Mouse (Mus musculus) cerebellum, adult 11-12 months (tissue): Measurements from ENCODE around the gene Col16a1.

Experiments
- DNase-seq: peaks from one replicate; pipeline ENCODE4 v3.0.0; 2022

The Col16a1 gene

DNA sequence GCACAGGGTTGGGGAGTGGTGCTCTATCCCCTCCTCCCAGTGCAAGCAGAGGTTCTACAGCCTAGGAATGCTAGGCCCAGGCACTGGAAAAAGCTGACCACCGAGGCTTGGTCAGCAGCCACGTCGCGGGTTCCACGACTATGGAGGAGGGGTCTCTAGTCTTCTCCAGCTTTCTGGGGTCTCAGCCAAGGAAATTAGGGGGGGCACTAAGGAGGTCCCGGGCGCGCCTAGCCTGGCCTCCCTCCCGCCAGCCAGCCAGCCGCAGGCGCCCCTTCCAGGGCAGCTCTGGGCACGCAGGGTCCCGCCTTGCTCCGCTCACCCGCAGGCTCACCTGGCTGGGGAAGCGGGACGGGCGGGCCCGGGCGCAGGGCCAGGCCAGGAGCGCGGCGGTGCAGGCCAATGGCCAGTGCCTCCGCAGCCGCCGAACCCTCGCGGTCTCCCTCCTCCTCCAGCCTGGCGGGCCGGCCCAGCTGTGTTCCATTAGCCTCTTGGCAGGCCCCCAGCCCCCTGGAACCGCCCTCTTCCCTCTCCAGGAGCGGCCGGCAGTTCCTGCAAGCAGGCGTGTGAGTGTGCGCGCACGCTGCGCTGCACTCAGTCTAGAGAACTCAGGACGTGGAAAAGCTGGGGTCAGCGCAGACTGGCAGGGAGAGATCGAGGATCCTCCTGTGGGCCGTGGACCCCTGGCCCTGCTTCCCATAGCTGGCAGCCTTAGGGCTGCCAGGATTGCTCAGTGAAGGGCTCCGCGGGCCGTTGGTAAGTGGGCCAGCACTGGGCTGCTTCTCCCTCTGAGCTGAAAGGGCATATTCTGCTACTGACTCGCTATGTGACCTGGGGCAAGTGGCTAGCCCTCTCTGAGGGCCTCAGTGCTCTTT lies at the start of gene Col16a1:
Gene Col16a1 (plus strand): TSS at position 510 of the 872 bp plus-strand sequence.
- peak; percentile 51 for DNase-seq

DNA sequence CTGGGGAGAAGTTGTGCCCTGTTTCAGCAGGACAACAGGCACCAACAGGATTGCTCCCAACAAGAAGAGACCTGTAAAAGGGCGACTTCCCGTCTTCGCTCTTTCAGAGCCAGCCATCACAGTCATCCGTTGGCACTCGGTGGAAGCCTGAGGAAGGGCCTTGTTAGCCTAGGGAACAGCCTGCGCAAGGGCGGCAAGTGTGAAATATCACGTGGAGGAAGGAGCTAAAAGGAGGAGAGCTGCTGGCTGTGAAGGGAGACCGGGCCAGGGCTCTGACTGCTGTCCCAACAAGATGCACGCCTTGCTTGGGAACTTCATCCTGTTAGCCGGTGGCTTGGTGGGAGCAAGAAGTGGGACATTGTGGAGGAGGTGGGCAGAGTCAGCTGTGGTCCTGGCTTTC lies 49.5 kb upstream of the Col16a1 start:
- DNase-seq = no peak

DNA sequence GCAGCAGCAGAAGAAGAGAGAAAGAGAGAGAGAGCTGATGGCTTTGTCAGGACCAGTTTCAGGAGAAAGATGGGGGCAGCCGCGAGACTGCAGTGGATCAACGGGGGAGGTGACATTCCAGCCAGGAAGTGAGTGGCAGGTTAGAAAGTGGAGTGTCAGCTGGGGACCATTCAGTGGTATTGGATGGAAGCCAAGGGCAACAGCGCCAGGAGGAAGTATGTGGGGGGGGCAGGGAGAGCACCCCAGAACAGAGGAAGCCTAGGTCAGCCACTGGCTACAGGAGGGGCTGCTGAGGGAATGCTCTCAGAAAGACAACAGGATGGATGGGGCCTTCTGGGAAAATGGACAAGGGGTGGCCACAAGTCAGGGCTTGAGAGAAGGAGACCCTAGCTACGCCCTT lies 45.9 kb upstream of the Col16a1 start:
- DNase-seq = no peak

DNA sequence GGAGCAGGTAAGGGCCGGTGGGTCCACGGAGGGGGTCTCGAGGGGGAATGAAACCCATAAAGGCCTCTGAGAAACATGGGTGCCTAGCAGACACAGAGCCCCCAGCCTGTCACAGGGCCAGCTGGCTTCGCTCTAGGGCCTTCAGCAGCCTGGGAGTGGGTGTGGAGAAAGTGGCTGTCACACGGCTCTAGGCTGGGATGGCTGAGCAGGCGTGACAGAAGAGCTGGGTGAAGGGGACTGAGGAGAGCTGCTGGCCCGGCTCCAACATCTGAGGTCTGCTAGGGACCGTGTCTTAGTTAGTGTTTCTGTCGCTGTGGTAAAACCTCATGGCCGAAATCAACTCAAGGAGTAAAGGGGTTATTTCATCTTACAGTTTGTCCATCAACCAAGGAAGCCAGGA lies 45.5 kb upstream of the Col16a1 start:
- DNase-seq = peak; percentile 24

DNA sequence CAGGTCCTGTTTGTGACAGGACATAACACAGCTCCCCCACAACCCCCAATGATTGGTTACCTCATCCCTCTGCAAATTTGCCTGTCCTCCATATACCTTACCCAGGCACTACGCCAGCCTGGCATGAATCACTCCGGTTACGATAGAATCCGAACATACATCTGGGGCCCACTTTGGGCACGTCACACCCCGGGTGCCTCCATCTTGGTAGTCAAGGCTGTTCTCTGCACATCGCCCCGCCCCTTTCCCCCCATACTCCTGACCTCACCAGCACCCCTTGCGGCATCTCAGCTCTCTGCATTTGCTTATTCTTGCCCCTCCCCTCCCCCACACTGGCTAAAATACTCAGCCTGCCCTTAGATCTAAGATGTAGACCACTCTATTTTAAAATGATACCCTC lies 42.0 kb upstream of the Col16a1 start:
- no peak for DNase-seq

DNA sequence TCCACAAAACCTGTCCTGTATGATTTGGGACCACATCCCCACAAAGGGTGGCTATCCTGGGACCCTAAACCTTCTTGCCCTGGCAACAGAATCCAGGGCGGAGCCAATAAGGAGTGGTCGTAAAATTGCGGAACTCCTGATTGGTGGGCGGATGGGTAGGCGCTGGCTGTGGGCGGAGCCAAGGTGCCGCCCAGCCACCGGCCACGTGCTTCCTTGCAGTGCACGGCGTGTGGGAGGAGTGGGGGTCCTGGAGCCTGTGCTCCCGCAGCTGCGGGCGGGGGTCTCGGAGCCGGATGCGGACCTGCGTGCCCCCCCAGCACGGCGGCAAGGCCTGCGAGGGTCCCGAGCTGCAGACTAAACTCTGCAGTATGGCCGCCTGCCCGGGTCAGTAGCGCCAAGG lies 41.1 kb upstream of the Col16a1 start:
- no peak for DNase-seq

DNA sequence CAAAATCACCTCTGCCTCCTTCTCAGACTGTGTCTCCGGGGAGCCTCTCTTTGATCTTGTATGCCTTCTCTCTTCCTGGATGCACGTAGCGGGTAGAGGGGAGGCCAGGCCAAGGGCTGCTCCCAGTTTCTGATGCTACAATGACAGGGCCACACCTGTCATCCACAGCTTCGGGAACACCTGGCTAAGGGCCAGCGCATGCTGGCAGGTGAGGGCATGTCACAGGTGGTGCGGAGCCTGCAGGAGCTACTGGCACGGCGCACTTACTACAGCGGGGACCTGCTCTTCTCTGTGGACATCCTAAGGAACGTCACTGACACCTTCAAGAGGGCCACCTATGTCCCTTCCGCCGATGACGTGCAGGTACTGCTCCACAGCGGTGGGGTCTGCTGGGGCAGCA lies 38.6 kb upstream of the Col16a1 start:
- DNase-seq = peak; percentile 58

DNA sequence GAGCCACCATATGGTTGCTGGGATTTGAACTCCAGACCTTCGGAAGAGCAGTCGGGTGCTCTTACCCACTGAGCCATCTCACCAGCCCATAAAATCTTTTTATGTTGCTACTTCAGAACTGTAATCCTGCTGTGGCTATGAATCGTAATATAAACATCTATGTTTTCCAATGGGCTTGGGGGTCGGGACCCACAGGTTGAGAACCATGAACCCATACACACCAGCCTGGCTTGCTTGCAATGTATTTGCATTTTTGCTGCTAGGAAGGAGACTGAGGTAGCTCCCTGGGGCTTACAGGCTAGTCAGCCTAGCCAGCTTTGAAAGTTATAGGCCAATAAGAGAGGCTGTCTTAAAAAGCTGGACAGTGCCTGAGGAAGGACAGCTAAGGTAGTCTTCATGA lies 36.9 kb upstream of the Col16a1 start:
- DNase-seq = no peak

DNA sequence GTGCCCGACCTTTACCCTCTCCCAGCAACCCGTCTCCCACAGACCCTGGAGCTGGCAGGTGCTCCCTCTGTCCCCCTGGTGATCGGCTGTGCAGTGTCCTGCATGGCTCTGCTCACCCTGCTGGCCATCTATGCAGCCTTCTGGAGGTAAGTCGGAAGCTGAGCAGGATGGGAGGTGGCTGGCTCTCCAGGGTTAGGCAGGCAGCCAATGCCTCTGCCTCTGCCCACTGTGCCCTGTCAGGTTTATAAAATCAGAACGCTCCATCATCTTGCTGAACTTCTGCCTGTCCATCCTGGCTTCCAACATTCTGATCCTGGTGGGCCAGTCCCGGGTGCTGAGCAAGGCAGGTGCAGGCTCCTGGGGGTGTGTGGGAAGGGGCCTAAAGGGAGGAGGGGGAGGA lies 35.4 kb upstream of the Col16a1 start:
- no peak for DNase-seq

DNA sequence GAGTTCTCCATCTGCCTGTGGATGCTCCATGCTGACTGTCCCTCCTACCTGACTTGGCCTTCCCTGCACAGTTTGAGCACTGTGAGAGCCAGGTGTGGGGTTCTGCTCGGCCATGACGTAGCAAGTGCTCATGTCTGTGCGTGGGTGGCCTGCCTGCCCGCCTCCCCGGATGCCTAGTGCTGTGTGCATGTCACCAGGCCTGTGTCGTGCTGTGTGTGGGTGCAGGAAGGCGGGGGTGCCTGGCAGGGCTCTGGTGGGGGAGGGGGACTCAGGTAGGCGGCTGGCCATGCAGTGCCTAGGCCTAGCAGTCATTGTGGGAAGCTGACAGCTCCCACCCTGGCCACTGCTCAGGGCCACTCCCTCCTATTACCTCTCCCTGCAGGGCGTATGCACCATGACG lies 34.5 kb upstream of the Col16a1 start:
- DNase-seq = no peak

DNA sequence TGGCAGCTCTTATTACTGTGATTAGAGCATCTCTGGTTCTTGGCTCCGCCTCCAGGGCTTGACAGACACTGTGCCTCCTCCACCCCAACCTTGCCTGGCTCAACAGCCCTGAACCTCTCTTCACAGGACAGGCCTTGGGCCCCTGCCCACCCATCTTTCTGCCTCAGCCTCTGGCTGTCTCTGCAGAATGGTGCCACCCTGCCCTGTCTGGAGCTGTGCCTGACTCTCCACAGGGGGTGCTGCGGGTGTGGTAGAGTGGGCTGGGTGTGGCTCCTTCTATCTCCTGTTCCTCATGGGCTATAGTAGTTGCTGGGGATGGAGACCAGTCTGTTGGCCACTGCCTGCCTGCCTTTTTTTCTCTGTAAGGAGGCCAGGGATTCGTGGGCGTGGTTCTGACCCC lies 31.6 kb upstream of the Col16a1 start:
- DNase-seq = no peak

DNA sequence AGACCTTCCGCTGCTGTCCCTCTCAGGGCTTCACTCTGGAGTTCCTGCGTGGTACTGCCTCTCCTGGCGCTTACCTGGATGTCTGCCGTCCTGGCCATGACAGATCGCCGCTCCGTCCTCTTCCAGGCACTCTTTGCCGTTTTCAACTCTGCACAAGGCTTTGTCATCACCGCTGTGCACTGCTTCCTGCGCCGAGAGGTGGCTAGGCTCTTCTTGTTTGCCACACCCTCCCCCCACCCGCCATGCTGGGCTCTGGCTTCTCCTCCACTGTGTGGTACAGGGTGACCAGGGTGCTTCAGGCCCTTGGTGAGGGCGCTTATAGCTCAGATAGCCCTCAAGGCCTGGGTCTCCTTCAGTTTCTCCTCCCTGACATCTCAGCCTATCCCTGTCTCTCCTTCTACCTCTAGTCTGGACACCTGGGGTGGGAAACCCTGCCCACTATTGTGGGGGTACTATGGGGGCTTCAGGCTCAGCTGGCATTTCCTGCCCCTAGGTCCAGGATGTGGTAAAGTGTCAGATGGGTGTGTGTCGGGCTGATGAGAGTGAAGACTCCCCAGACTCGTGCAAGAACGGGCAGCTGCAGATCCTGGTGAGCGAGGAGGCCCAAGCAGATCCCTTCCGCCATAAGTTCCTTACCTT lies 30.5 kb upstream of the Col16a1 start:
- no peak for DNase-seq

DNA sequence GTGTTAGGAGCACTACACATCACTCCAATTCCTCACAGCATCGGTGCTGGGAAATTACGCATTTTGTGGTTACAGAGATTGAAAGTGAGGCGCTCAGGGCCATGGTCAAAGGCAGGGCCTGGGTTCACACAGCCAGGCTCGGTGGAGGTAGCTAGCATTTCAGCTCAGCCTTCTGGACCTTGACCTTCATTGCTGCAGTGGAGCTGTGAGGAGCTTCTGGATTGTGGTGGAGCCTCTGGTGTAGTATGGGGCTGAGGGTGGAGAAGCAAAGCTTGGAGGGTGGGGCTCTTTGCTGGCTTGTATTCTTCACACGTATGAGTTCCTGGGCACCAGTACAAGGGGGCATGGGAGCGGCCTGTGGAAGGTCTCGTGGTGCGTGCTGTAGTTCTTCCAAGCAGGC lies 24.7 kb upstream of the Col16a1 start:
- DNase-seq = no peak

DNA sequence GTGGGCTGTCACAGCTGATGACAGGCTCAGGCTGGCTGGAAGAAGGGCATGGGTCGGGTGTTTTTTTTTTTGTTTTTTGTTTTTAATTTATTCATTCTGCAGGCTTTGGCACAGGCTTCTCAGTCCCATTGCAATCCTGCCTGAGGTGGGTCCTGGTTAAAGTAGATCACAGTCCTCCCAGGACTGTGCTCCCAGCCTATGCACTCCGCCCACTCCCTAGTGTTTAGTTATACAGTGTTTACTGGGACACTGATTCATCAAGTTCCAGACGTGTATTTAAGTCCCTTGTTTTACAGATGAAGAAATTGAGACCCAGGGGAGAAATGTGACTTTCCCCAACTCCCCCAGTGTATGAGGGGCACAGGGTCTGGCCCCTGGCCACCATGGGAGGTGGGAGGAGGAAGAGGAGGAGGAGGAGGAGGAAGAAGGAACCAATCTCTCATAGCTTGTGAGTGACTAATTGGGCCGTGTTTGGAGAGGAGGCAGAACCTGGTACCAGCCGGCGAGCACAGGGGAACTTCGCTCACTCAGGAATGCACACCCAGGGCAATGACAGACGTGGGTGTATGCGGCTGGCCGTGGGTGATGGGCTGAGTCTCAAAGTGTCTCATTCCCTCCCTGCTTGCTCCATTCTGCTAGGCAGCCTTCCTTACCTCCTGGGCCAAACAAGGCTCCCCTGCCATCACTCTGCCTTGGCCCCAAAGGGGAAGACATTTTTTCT lies 24.0 kb upstream of the Col16a1 start:
- DNase-seq = no peak

DNA sequence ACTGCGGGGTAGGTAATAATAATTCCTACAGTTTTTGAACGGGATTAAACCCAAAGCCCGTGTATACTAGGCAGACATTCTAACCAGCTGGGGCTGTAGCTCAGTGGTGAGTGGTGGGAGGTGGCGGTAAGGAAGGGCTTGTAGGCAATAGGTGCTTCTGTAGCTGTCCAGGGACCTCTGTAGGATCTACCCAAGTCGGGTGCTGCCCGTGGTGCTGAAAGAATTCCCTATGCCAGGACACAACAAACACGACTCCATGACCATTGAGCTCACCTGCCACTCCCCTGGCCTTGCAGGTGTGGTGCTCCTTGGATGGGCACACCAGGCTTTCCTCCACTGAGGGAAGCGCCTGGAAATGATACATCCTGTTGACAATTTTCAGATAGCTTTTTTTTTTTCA lies 22.1 kb upstream of the Col16a1 start:
- no peak for DNase-seq

DNA sequence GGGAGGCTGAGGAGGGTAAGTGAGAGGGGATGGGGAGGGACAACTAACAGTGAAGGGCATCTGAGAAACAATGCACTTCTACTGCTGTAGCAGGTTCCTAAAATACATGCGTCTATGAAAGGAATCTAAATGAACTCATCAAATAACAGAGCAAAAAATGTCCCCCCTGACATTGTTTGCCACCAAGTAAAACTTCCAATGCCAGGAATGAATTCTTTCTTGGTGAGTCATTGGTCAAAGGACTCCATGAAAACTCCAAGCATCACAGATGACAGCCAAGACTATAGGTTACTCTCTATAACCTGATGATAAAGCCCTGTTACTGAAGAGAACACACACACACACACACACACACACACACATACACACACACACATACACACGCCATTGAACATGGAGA lies 16.5 kb upstream of the Col16a1 start:
- no peak for DNase-seq

DNA sequence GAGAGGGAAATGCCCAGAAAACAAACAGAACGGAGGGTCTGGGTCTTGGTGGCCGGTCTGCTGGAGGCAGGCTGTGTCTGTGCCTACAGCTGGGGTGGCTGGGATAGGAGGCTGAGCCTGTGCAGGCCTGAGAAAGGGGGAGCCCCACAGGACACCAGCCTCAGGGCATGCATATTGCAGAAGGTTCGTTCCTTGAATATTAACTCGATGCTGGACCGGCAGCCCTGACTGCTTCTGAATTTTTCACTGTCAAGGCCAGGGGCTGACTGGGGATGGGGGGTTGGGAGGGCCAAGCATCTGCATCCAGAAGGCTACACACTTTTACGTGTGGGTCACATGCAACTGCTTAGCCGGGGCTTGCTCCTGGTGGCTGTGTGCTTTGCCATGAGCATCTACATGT lies 14.1 kb upstream of the Col16a1 start:
- no peak for DNase-seq

DNA sequence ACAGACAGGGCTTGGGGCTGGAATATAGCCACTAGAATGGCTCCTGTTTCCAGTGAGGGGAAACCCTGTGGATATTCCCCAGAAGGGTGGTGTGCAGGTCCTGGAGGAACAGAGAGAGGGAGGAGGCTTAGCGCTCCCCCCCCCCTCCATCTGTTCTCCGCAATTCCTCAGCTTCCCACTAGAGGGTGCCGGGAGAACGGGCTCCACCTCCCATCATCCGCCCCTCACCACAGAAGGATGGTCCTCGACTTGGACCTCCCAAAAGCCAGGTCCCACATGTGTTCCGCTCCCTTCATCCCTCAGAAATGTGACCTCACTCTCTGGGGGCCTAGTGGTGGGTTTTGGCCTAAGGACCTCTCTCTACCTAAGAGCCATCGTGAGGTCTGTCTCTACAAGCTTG lies 11.5 kb upstream of the Col16a1 start:
- DNase-seq = no peak

DNA sequence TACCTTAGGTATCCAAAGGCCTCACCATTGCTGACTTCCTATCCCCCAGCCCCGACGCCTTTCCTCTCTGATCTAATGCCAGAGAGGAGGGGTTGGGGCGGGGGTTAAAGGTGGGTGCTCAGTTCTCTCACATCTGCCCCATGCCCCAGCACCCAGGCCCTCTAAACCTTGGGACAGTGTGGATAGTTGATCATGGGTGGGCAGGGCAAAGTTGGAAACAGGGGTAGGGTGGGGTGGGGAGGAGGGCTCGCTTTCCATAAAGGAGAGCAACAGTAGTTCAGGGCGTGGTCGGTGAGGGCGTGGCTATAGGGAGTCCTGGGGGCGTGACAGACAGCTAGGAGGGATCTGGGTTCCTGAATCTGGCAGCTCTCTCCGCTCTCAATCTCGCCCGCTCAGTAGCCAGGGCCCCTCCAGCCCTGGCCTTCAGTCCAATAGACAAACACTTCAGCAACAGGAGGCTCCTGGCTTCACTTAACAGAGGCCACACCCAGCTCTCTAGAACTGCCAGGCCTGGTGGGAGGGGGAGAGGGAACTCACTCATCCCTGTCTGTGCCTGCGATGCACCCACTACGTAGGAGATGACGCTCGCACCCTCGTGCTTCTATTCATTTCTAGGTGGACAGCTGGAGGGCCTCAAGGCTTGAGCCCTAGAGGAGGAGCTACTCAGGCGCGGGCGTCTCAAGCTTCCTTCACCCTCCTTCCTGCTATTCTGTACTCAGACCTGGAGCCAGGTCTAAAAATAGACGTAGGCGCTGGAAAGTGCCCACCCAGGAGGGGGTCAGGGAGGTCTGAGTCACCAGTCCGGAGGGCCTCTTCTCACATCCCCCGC lies 10.9 kb upstream of the Col16a1 start:
- DNase-seq = peak; percentile 41

DNA sequence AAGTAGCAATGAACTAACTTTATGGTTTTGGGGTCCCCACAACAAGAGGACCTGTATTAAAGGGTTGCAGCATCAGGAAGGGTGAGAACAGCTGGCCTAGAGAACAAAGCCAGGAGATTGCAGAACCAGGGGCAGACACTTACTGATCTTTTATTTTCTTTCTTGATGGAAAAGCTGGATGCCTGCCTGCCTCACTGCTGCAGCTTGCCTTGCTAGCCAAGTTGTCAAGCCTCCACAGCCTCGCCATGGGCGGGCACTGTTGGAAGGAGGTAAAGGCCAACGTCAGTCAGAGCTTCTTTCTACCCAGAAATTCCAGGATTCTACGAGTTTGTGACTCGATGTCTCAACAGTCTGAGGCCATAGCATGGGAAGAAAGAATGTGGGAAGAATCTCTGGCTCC lies 8.3 kb upstream of the Col16a1 start:
- DNase-seq = no peak

DNA sequence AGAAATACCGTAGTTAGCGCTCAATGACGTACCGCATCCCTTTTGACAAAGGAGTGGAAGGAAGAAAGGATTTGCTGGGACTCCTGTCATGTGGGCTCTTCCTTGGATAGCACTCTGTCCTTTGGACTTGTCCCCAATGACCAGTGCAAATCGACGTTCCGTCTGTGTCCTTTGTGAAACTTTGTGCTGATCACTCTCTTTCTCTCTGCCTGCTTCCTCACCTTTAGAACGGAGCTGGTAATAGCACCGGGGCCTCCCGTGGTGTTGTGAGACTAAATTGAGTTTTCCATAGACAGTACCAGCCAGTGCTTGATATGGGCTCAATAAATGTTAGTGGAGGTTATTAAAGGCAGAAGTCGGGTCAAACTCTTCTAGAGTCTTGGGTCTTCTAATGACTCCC lies 6.6 kb upstream of the Col16a1 start:
- no peak for DNase-seq

DNA sequence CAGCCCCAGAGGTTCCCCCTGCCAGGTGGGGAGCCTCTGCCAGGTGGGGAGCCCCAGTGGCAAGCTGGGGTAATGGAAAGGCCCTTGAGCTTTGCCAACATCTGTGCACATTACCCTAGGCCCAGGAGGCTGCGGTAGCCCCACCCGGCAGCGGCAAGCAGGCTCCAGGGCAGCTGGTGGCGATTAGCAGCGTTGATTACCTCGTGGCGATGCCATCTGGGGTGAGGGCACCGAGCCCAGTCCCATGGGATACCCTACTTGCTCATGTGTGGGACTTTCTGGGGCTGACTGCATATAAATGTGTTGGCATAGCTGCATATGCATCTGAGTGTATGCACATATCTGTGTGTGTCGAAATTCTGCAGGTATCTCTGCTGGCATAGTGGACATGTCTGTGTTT lies 3.4 kb upstream of the Col16a1 start:
- DNase-seq = no peak

DNA sequence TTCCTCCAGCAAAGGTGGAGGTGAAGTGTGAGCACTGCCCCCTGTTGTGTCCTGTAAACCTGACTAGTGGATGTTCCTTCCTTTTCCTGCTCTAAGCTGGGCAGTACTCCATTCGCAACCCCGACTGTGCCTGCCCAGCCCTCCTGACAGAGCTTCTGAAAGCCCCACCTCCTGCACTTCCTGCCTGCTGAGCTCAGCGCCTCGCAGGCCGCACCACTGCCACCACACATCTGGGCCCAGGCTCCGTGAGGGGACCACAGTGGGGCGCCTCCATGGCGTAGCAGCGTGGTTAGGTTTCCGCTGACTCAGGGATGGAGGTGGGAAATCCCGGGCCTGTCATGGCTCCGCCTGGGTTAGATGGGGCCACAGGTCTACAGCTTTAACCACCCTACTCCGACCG lies 2.0 kb upstream of the Col16a1 start:
- DNase-seq = no peak
